Mouse (Mus musculus): ENCODE results near the gene Ech1. TPM values are rescaled to one million over a fixed set of nuclear protein-coding genes. Genes with fewer than 3 reads are reported as not detected.

Ech1 gene
- polyA plus RNA-seq, 2 experiments: 62.4 to 92.5 TPM

- no peaks in the 10 kb centered on the region for H3K27me3 ChIP-seq (ENCODE audit: control insufficient read depth, insufficient read depth, low read length)
- 5% methylated on average over 32 of the region's 32 CpGs for WGBS (ENCODE audit: insufficient replicate concordance)
- ATAC-seq (ENCODE audit: insufficient read depth) (peak; percentile 77), DNase-seq (ENCODE audit: low read depth in 3 of 3, low spot score in 3 of 3) (peak; percentile 56 to 61 (median 60))
- H3K4me3 ChIP-seq (ENCODE audit: insufficient read depth in 1 of 2, low read depth in 2 of 2, low read length in 2 of 2): peak overlapping the region; percentile 36 to 56
- H3K27ac ChIP-seq: peak overlapping the region; percentile 45
- H3K9ac ChIP-seq (replicated peaks): peak overlapping the region; percentile 68
- no peaks in the 10 kb centered on the region for H3K36me3 ChIP-seq (replicated peaks; ENCODE audit: control insufficient read depth, insufficient read depth, low read depth)
- H3K4me1 ChIP-seq (replicated peaks; ENCODE audit: control insufficient read depth in 2 of 2, insufficient read depth in 2 of 2, low read length in 1 of 2): peaks cover 5 to 6% of the 10 kb centered on the region in 2 experiments; a peak in 3 of 4 replicates
- TF ChIP-seq CTCF (IDR thresholded peaks at IDR 0.05; ENCODE audit: low read depth) (peak; percentile 100), EP300 (IDR thresholded peaks at IDR 0.05; ENCODE audit: low read depth) (no peak)
- H3K9me3 ChIP-seq (ENCODE audit: control insufficient read depth, low read length): no peaks in the 10 kb centered on the region
- peak overlapping the region; percentile 85 for H3K4me2 ChIP-seq (ENCODE audit: low read depth)
Observed at GRCm38 (mm10) chr7:28796562-28796975, 28.4 kb upstream of the Ech1 start.

- no peak overlapping the region for H3K4me3 ChIP-seq (ENCODE audit: insufficient read depth in 1 of 2, low read depth in 2 of 2, low read length in 2 of 2)
- TF ChIP-seq EP300 (IDR thresholded peaks at IDR 0.05; ENCODE audit: low read depth): no peak
- no peak overlapping the region for H3K4me2 ChIP-seq (ENCODE audit: low read depth)
- DNase-seq (ENCODE audit: low read depth in 3 of 3, low spot score in 3 of 3) (no peak), ATAC-seq (ENCODE audit: insufficient read depth) (no peak)
- H3K27me3 ChIP-seq (ENCODE audit: control insufficient read depth, insufficient read depth, low read length): no peaks in the 10 kb centered on the region
- H3K4me1 ChIP-seq (replicated peaks; ENCODE audit: control insufficient read depth in 2 of 2, insufficient read depth in 2 of 2, low read length in 1 of 2): peaks cover 26 to 31% of the 10 kb centered on the region in 2 experiments
- 82% methylated on average over 9 of the region's 9 CpGs for WGBS (ENCODE audit: insufficient replicate concordance)
- no peak overlapping the region for H3K27ac ChIP-seq
- no peak overlapping the region for H3K9ac ChIP-seq (replicated peaks)
- no peaks in the 10 kb centered on the region for H3K36me3 ChIP-seq (replicated peaks; ENCODE audit: control insufficient read depth, insufficient read depth, low read depth)
- no peaks in the 10 kb centered on the region for H3K9me3 ChIP-seq (ENCODE audit: control insufficient read depth, low read length)
Observed at GRCm38 (mm10) chr7:28799994-28800393, 25.0 kb upstream of the Ech1 start.

GRCm38 (mm10) chr7:28801451-28801850 lies 23.6 kb upstream of the Ech1 start:
- Histone ChIP-seq H3K4me1 (replicated peaks; ENCODE audit: control insufficient read depth in 2 of 2, insufficient read depth in 2 of 2, low read length in 1 of 2) (peaks cover 24 to 27% of the 10 kb centered on the region in 2 experiments), H3K4me2 (ENCODE audit: low read depth) (no peak overlapping the region), H3K36me3 (replicated peaks; ENCODE audit: control insufficient read depth, insufficient read depth, low read depth) (no peaks in the 10 kb centered on the region), H3K27ac (no peak overlapping the region), H3K27me3 (ENCODE audit: control insufficient read depth, insufficient read depth, low read length) (no peaks in the 10 kb centered on the region), H3K4me3 (ENCODE audit: insufficient read depth in 1 of 2, low read depth in 2 of 2, low read length in 2 of 2) (no peak overlapping the region), H3K9ac (replicated peaks) (no peak overlapping the region), H3K9me3 (ENCODE audit: control insufficient read depth, low read length) (no peaks in the 10 kb centered on the region)
- TF ChIP-seq EP300 (IDR thresholded peaks at IDR 0.05; ENCODE audit: low read depth) (no peak), CTCF (IDR thresholded peaks at IDR 0.05; ENCODE audit: low read depth) (no peak)
- DNase-seq (ENCODE audit: low read depth in 3 of 3, low spot score in 3 of 3) (no peak), ATAC-seq (ENCODE audit: insufficient read depth) (no peak)
- WGBS (ENCODE audit: insufficient replicate concordance): 70% methylated on average over 3 of the region's 3 CpGs

- TF ChIP-seq EP300 (IDR thresholded peaks at IDR 0.05; ENCODE audit: low read depth) (no peak), CTCF (IDR thresholded peaks at IDR 0.05; ENCODE audit: low read depth) (no peak)
- H3K4me3 ChIP-seq (ENCODE audit: insufficient read depth in 1 of 2, low read depth in 2 of 2, low read length in 2 of 2): no peak overlapping the region
- no peak for ATAC-seq (ENCODE audit: insufficient read depth)
- DNase-seq (ENCODE audit: low read depth in 3 of 3, low spot score in 3 of 3): no peak
- no peak overlapping the region for H3K27ac ChIP-seq
- peaks cover 20 to 27% of the 10 kb centered on the region in 2 experiments for H3K4me1 ChIP-seq (replicated peaks; ENCODE audit: control insufficient read depth in 2 of 2, insufficient read depth in 2 of 2, low read length in 1 of 2)
- no peaks in the 10 kb centered on the region for H3K9me3 ChIP-seq (ENCODE audit: control insufficient read depth, low read length)
- no peak overlapping the region for H3K4me2 ChIP-seq (ENCODE audit: low read depth)
- no peak overlapping the region for H3K9ac ChIP-seq (replicated peaks)
- no peaks in the 10 kb centered on the region for H3K27me3 ChIP-seq (ENCODE audit: control insufficient read depth, insufficient read depth, low read length)
- no peaks in the 10 kb centered on the region for H3K36me3 ChIP-seq (replicated peaks; ENCODE audit: control insufficient read depth, insufficient read depth, low read depth)
- 51% methylated on average over 10 of the region's 10 CpGs for WGBS (ENCODE audit: insufficient replicate concordance)
Observed at GRCm38 (mm10) chr7:28801901-28802670, 22.9 kb upstream of the Ech1 start.

GRCm38 (mm10) chr7:28802846-28803588 lies 22.0 kb upstream of the Ech1 start:
- ATAC-seq (ENCODE audit: insufficient read depth): peak; percentile 47; the same call in 1 of the 2 replicates
- 11% methylated on average over 10 of the region's 10 CpGs for WGBS (ENCODE audit: insufficient replicate concordance)
- H3K9me3 ChIP-seq (ENCODE audit: control insufficient read depth, low read length): no peaks in the 10 kb centered on the region
- no peak for DNase-seq (ENCODE audit: low read depth in 3 of 3, low spot score in 3 of 3)
- H3K4me2 ChIP-seq (ENCODE audit: low read depth): peak overlapping the region; percentile 25
- TF ChIP-seq EP300 (IDR thresholded peaks at IDR 0.05; ENCODE audit: low read depth) (no peak), CTCF (IDR thresholded peaks at IDR 0.05; ENCODE audit: low read depth) (no peak)
- H3K36me3 ChIP-seq (replicated peaks; ENCODE audit: control insufficient read depth, insufficient read depth, low read depth): no peaks in the 10 kb centered on the region
- H3K4me3 ChIP-seq (ENCODE audit: insufficient read depth in 1 of 2, low read depth in 2 of 2, low read length in 2 of 2): no peak overlapping the region
- no peaks in the 10 kb centered on the region for H3K27me3 ChIP-seq (ENCODE audit: control insufficient read depth, insufficient read depth, low read length)
- H3K9ac ChIP-seq (replicated peaks): no peak overlapping the region
- peaks cover 25 to 32% of the 10 kb centered on the region in 2 experiments for H3K4me1 ChIP-seq (replicated peaks; ENCODE audit: control insufficient read depth in 2 of 2, insufficient read depth in 2 of 2, low read length in 1 of 2)
- peak overlapping the region; percentile 0 for H3K27ac ChIP-seq
